Mouse (Mus musculus) layer of hippocampus, postnatal 25 days (tissue): ENCODE measurements at regions not wholly inside any gene's neighbourhood (a gene's known extent, or its start where the extent isn't known, plus 50 kb on each side); places are given as distances from the start of the nearest gene placed in this dataset.
"Not testable (repeated sequence)": the region's sequence is repeated elsewhere in the genome, so short reads cannot be mapped to it uniquely, and the experiment has no call there.

Experiments used
- DNase-seq, 2 experiments: peaks; one replicate each; pipeline ENCODE4 v3.0.0; 2022; ENCODE audit warnings: mixed read lengths in 2 of 2, low spot score in 1 of 2; ENCODE audit errors: extremely low spot score in 1 of 2

GRCm38 (mm10) chr1:23316288-23316687, 81.3 kb downstream of the Ogfrl1 start:
- DNase-seq = not testable (repeated sequence)

GRCm38 (mm10) chr1:23314863-23315262, 82.7 kb downstream of the Ogfrl1 start:
- DNase-seq = not testable (repeated sequence)

GRCm38 (mm10) chr1:23292718-23293117, 104.9 kb downstream of the Ogfrl1 start:
- DNase-seq = no peak

- DNase-seq = peak; percentile 13 to 35
Measured at GRCm38 (mm10) chr1:23286741-23287140, 110.8 kb downstream of the Ogfrl1 start.

- DNase-seq = no peak
Measured at GRCm38 (mm10) chr1:23282870-23283219, 114.7 kb downstream of the Ogfrl1 start.

- DNase-seq = no peak
Measured at GRCm38 (mm10) chr1:23282215-23282869, 115.2 kb downstream of the Ogfrl1 start.

- no peak for DNase-seq
Measured at GRCm38 (mm10) chr1:23279827-23280226, 117.7 kb downstream of the Ogfrl1 start.

- no peak for DNase-seq
Measured at GRCm38 (mm10) chr1:23272077-23272476, 125.5 kb downstream of the Ogfrl1 start.

- no peak for DNase-seq
Measured at GRCm38 (mm10) chr1:23270910-23271822, 126.4 kb downstream of the Ogfrl1 start.

- no peak for DNase-seq
Measured at GRCm38 (mm10) chr1:23268062-23268461, 129.5 kb downstream of the Ogfrl1 start.

GRCm38 (mm10) chr1:23265556-23266232, 131.9 kb downstream of the Ogfrl1 start:
- DNase-seq = no peak

- no peak for DNase-seq
Measured at GRCm38 (mm10) chr1:23264251-23264650, 133.3 kb downstream of the Ogfrl1 start.

- no peak for DNase-seq
Measured at GRCm38 (mm10) chr1:23263798-23264197, 133.8 kb downstream of the Ogfrl1 start.

GRCm38 (mm10) chr1:23261652-23262051, 135.9 kb downstream of the Ogfrl1 start:
- DNase-seq = no peak

GRCm38 (mm10) chr1:23257306-23257895, 140.2 kb downstream of the Ogfrl1 start:
- DNase-seq = no peak

- peak; percentile 54 to 66 for DNase-seq
Measured at GRCm38 (mm10) chr1:23256630-23257001, 141.0 kb downstream of the Ogfrl1 start.

- DNase-seq = peak; percentile 89 to 92
Measured at GRCm38 (mm10) chr1:23255925-23256629, 141.5 kb downstream of the Ogfrl1 start.

GRCm38 (mm10) chr1:23254235-23254634, 143.3 kb downstream of the Ogfrl1 start:
- no peak for DNase-seq

- no peak for DNase-seq
Measured at GRCm38 (mm10) chr1:23231522-23231921, 129.5 kb upstream of the 4933415F23Rik start.

GRCm38 (mm10) chr1:23228478-23228877, 126.4 kb upstream of the 4933415F23Rik start:
- DNase-seq = no peak
